Mouse (Mus musculus): ENCODE results near the gene Glul. TPM values are rescaled to one million over a fixed set of nuclear protein-coding genes. Genes with fewer than 3 reads are reported as not detected.

Glul gene
- polyA plus RNA-seq, 1 experiment from 2014 or later = 106 TPM

- Histone ChIP-seq H3K9ac (no peak overlapping the region), H3K4me2 (replicated peaks) (no peak overlapping the region), H3K27me3 (no peaks in the 10 kb centered on the region), H3K9me3 (no peaks in the 10 kb centered on the region), H3K27ac (no peak overlapping the region), H3K4me1 (no peaks in the 10 kb centered on the region), H3K36me3 (peaks cover 26% of the 10 kb centered on the region), H3K4me3 (no peak overlapping the region)
- 85% methylated on average over 3 of the region's 3 CpGs for WGBS
- no peak for ATAC-seq (ENCODE audit: low FRiP score, low read depth)
These were observed 14.1 kb downstream of the Glul start for GRCm38 (mm10) chr1:153913869-153914268.

GRCm38 (mm10) chr1:153918521-153919206 lies 18.9 kb downstream of the Glul start:
- Histone ChIP-seq H3K27me3 (no peaks in the 10 kb centered on the region), H3K4me2 (replicated peaks) (no peak overlapping the region), H3K9ac (no peak overlapping the region), H3K9me3 (no peaks in the 10 kb centered on the region), H3K4me1 (no peaks in the 10 kb centered on the region), H3K4me3 (no peak overlapping the region), H3K36me3 (no peaks in the 10 kb centered on the region), H3K27ac (no peak overlapping the region)
- ATAC-seq (ENCODE audit: low FRiP score, low read depth) = no peak
- 83% methylated on average over 3 of the region's 3 CpGs for WGBS

GRCm38 (mm10) chr1:153921642-153922041 lies 21.9 kb downstream of the Glul start:
- Histone ChIP-seq H3K4me3 (no peak overlapping the region), H3K27me3 (no peaks in the 10 kb centered on the region), H3K27ac (no peak overlapping the region), H3K4me1 (no peaks in the 10 kb centered on the region), H3K9ac (no peak overlapping the region), H3K36me3 (no peaks in the 10 kb centered on the region), H3K4me2 (replicated peaks) (no peak overlapping the region), H3K9me3 (no peaks in the 10 kb centered on the region)
- ATAC-seq (ENCODE audit: low FRiP score, low read depth) = no peak
- WGBS = 92% methylated on average over 3 of the region's 3 CpGs

DNA sequence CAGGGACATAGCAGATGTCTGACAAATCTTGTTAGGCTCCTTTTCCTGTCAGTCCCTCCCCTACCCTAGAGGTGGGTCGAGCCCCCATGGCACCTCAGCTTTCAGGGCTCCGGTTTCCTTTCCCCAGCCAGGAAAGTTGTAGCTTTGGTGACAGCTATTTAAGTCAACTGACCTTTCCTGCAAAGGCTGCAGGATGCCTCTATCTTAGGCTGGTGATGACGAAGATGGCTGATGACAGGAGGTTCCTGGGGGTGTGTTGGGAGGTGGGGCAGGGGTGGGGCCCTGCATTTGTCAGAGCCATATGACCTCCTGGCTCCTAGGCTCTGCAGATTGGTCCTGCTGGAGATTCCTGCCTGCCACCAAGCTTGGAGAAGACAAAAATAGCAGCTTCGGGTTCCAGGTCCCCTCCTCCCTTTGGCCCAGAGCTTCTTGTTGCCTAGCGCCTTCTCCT lies 22.9 kb downstream of the Glul start:
- Histone ChIP-seq H3K9me3 (no peaks in the 10 kb centered on the region), H3K4me3 (no peak overlapping the region), H3K27me3 (no peaks in the 10 kb centered on the region), H3K27ac (no peak overlapping the region), H3K4me1 (no peaks in the 10 kb centered on the region), H3K4me2 (replicated peaks) (no peak overlapping the region), H3K9ac (no peak overlapping the region), H3K36me3 (no peaks in the 10 kb centered on the region)
- 40% methylated on average over 5 of the region's 5 CpGs for WGBS
- no peak; the same call in 1 of the 2 replicates for ATAC-seq (ENCODE audit: low FRiP score, low read depth)

DNA sequence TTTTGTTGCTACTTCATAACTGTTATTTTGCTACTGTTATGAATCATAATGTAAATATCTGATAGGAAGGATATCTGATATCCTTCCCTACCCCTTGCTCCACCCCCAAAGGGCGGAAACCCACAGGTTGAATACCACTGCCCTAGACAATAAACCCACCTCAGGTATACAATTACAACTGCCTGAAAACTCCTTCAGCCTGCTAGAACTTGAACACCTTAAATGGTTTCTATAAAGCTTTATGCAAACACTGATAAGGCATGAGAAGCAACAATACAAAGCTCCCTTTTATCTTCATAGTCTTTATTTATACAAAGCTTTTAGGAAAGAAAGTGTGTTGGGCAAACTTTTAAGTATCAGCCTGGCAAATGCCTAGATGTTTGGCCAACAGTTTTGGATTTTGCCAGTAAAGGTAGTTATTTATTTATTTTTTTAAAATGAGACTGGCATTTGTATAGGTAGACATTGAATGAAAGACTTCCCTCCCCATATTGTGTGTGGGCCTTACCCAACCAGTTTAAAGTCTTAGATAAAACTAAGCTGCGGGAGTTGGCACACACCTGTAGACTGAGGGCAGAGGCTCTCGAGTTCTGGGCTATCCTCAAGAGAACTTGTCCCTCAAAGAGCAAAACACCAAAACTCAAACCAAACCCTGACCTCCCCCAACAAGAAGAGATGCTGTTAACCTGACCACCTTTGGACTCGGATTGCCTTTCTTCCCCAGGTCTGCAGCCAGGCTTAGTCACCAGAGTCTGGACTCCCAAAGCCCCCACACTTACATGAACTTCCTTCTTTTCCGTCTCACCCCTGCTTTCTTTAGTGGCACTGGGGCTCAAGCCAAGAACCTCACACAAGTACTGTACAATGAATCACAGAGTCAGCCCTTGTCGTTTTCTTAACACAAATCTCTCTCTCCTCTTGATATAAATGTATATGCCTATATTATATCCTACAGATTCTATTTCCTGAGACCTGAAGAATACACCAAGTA lies 24.9 kb downstream of the Glul start:
- H3K27me3 ChIP-seq = no peaks in the 10 kb centered on the region
- H3K4me3 ChIP-seq = no peak overlapping the region
- H3K4me1 ChIP-seq = no peaks in the 10 kb centered on the region
- H3K27ac ChIP-seq = no peak overlapping the region
- H3K36me3 ChIP-seq = no peaks in the 10 kb centered on the region
- H3K9me3 ChIP-seq = no peaks in the 10 kb centered on the region
- ATAC-seq (ENCODE audit: low FRiP score, low read depth) = no peak
- no peak overlapping the region for H3K4me2 ChIP-seq (replicated peaks)
- WGBS = 78% methylated on average over 6 of the region's 6 CpGs
- no peak overlapping the region for H3K9ac ChIP-seq

DNA sequence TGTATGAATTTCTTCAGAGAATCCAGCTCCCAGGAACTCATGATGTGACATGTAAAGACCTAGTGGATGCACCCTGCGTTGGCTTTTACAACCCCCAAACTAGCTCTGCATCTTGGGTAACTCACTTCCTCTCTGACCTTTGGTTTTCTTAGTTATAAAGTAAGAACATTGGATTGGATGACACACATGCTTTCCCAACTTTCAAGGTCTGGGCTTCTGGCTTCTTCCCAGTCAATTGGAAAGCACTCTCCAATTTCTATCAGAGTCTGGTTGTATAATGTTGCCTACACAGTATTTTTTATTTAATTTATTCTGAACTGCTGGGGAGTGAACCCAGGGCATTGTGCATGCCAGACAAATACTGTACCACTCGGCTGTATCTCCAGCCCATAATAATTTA lies 30.7 kb downstream of the Glul start:
- no peaks in the 10 kb centered on the region for H3K9me3 ChIP-seq
- no peaks in the 10 kb centered on the region for H3K27me3 ChIP-seq
- H3K36me3 ChIP-seq = no peaks in the 10 kb centered on the region
- H3K9ac ChIP-seq = no peak overlapping the region
- 85% methylated on average over 2 of the region's 2 CpGs for WGBS
- no peaks in the 10 kb centered on the region for H3K4me1 ChIP-seq
- no peak overlapping the region for H3K4me3 ChIP-seq
- no peak overlapping the region for H3K27ac ChIP-seq
- H3K4me2 ChIP-seq (replicated peaks) = no peak overlapping the region
- no peak for ATAC-seq (ENCODE audit: low FRiP score, low read depth)

DNA sequence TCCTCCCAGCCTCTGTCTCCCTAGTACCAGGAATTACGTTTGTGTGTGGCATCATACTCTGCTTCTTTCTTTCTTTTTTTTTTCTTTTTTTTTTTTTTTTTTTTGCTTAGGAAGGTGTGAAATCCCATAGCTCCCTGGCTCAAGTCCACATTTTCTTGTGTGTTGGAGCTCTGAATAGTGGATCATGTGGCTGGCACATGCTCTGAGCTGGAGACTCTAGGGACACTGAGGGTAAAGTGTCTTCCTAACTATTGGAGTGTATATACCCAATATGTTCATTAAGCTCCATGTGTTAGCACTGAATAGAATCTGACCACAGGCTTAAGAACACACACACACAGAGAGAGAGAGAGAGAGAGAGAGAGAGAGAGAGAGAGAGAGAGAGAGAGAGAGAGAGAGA lies 34.0 kb downstream of the Glul start:
- Histone ChIP-seq H3K27ac (no peak overlapping the region), H3K4me3 (no peak overlapping the region), H3K4me2 (replicated peaks) (no peak overlapping the region), H3K4me1 (no peaks in the 10 kb centered on the region), H3K9ac (no peak overlapping the region), H3K36me3 (no peaks in the 10 kb centered on the region), H3K9me3 (no peaks in the 10 kb centered on the region), H3K27me3 (no peaks in the 10 kb centered on the region)
- ATAC-seq (ENCODE audit: low FRiP score, low read depth) = no peak
- 65% methylated on average over 1 of the region's 1 CpGs for WGBS

DNA sequence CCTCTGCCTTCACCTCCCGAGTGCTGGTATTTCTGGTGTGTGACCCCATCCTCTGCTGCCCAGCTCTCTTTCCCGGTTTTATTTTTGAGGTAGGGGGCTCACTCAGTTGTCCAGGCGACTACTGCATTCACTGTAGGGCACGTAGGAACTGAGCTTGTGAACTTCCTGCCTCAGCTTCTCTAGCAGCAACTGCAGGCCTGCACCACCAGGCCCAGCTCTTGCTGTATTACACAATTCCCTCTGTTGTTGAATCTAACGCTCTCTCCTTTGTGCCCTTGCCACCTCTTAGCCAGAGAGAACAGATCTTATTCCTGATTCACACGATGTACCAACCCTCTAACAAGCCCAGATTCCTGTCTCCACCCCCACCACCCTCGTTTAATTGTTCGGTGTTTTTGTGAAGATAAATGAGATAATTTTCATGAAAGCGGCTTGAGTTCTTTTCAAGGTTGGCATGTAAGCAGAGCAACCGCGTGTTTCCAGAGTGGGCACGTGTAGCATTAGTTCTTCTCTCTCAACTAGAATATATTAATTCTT lies 36.2 kb downstream of the Glul start:
- Histone ChIP-seq H3K4me2 (replicated peaks) (no peak overlapping the region), H3K27ac (no peak overlapping the region), H3K4me3 (no peak overlapping the region), H3K27me3 (no peaks in the 10 kb centered on the region), H3K4me1 (no peaks in the 10 kb centered on the region), H3K9ac (no peak overlapping the region), H3K36me3 (no peaks in the 10 kb centered on the region), H3K9me3 (no peaks in the 10 kb centered on the region)
- 81% methylated on average over 12 of the region's 12 CpGs for WGBS
- ATAC-seq (ENCODE audit: low FRiP score, low read depth) = no peak

- Histone ChIP-seq H3K4me3 (no peak overlapping the region), H3K36me3 (no peaks in the 10 kb centered on the region), H3K27me3 (no peaks in the 10 kb centered on the region), H3K9ac (no peak overlapping the region), H3K9me3 (no peaks in the 10 kb centered on the region), H3K4me2 (replicated peaks) (no peak overlapping the region), H3K4me1 (no peaks in the 10 kb centered on the region), H3K27ac (no peak overlapping the region)
- no peak for ATAC-seq (ENCODE audit: low FRiP score, low read depth)
- WGBS = 97% methylated on average over 2 of the region's 2 CpGs
These were observed 37.3 kb downstream of the Glul start for GRCm38 (mm10) chr1:153937025-153937424.

GRCm38 (mm10) chr1:153940986-153941385 lies 41.2 kb downstream of the Glul start:
- no peaks in the 10 kb centered on the region for H3K27me3 ChIP-seq
- no peaks in the 10 kb centered on the region for H3K9me3 ChIP-seq
- H3K36me3 ChIP-seq = no peaks in the 10 kb centered on the region
- no peak for ATAC-seq (ENCODE audit: low FRiP score, low read depth)
- no peak overlapping the region for H3K9ac ChIP-seq
- WGBS = 74% methylated on average over 2 of the region's 2 CpGs
- no peak overlapping the region for H3K27ac ChIP-seq
- H3K4me2 ChIP-seq (replicated peaks) = no peak overlapping the region
- no peak overlapping the region for H3K4me3 ChIP-seq
- H3K4me1 ChIP-seq = no peaks in the 10 kb centered on the region

DNA sequence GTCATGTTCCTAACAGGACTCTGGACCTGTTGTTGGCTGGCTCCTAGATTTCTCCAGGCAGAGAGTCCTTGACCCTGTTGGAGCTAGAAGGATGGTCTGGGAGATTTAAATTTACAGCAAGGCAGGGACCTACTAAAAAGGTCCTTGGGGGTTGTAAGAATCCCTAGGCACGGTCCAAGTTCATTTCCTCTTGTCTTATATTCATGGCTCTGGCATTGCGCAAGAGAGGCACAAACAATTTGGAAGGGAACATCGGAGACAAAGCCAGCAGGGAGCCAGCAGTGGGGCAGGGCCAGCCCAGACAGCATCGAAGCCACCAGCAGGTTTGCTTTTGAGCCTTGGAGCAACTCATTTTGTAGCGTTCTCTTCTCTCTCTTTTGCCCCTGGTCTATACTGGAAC lies 45.4 kb downstream of the Glul start:
- Histone ChIP-seq H3K9ac (no peak overlapping the region), H3K27ac (no peak overlapping the region), H3K4me1 (no peaks in the 10 kb centered on the region), H3K9me3 (no peaks in the 10 kb centered on the region), H3K4me3 (no peak overlapping the region), H3K27me3 (no peaks in the 10 kb centered on the region), H3K36me3 (no peaks in the 10 kb centered on the region), H3K4me2 (replicated peaks) (no peak overlapping the region)
- no peak for ATAC-seq (ENCODE audit: low FRiP score, low read depth)
- WGBS = 80% methylated on average over 5 of the region's 5 CpGs

DNA sequence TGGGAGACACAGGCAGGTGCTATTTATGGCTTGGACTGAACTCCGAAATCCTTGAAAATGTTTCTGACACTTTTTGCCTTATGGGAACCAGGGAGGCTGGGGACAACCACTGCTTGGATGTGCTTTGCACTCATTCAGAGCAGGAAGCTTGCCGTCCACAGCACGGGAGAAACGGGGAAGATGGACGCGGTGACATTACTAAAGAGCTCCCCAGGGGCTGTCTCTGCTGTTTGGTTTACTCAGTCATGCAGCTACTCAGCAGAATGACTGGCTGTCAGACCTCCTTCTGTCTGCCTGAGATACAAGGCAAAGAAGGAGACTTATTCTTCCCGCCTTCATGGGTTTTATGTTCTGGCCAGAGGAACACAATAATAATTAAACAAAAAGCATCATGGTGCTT lies 47.2 kb downstream of the Glul start:
- Histone ChIP-seq H3K36me3 (no peaks in the 10 kb centered on the region), H3K4me2 (replicated peaks) (no peak overlapping the region), H3K4me3 (no peak overlapping the region), H3K9ac (no peak overlapping the region), H3K9me3 (no peaks in the 10 kb centered on the region), H3K27me3 (no peaks in the 10 kb centered on the region), H3K4me1 (no peaks in the 10 kb centered on the region), H3K27ac (no peak overlapping the region)
- 70% methylated on average over 7 of the region's 7 CpGs for WGBS
- no peak for ATAC-seq (ENCODE audit: low FRiP score, low read depth)
